Mouse (Mus musculus) liver, embryonic 14.5 days (tissue): ENCODE results near the gene Krt6b. TPM values are rescaled to one million over a fixed set of nuclear protein-coding genes. Genes with fewer than 3 reads are reported as not detected.

Source experiments
- ATAC-seq: fragments of 200-750 bp; cut with Nextera tagmentation; 2 replicates; pipeline ENCODE4 v1.8.0; 2017; ENCODE audit warnings: moderate number of reproducible peaks, mild to moderate bottlenecking, moderate library complexity; ENCODE audit not compliant: insufficient read depth
- DNase-seq, 3 experiments: peaks; one replicate each; pipeline ENCODE4 v3.0.0-alpha.2; 2012 to 2013; ENCODE audit warnings: low read depth in 3 of 3, low spot score in 3 of 3
- H3K27ac ChIP-seq: fragments of 300-500 bp; sonication (generic); 2 replicates; pipeline ENCODE4 v1.5.1; 2014; ENCODE audit warnings: moderate library complexity, mild to moderate bottlenecking, control low read depth, inconsistent platforms
- H3K27me3 ChIP-seq: fragments of 300-500 bp; sonication (generic); 2 replicates; pipeline ENCODE4 v1.6.1; 2014; ENCODE audit warnings: mild to moderate bottlenecking, low read length, moderate library complexity; ENCODE audit not compliant: control insufficient read depth, insufficient read depth
- H3K36me3 ChIP-seq: fragments of 300-500 bp; sonication (generic); replicated peaks from 2 replicates; pipeline ENCODE4 v1.6.1; 2014; ENCODE audit warnings: low read depth; ENCODE audit not compliant: control insufficient read depth, insufficient read depth
- H3K4me1 ChIP-seq, 2 experiments: fragments of 200-500 bp in 1 of 2; fragments of 300-500 bp in 1 of 2; sonication (generic) in 1 of 2; replicated peaks; 2 replicates each; pipeline ENCODE4 v1.6.1; 2012 to 2014; ENCODE audit warnings: antibody characterized with exemption in 1 of 2, inconsistent platforms in 1 of 2, low read length in 1 of 2; ENCODE audit not compliant: control insufficient read depth in 2 of 2, insufficient read depth in 2 of 2
- H3K4me2 ChIP-seq: fragments of 300-500 bp; sonication (generic); 2 replicates; pipeline ENCODE4 v1.6.1; 2014; ENCODE audit warnings: low read depth, mild to moderate bottlenecking, control low read depth, moderate library complexity
- H3K4me3 ChIP-seq, 2 experiments: fragments of 200-500 bp in 1 of 2; fragments of 300-500 bp in 1 of 2; sonication (generic) in 1 of 2; 2 replicates each; pipeline ENCODE4 v1.5.1; 2012 to 2014; ENCODE audit warnings: low read depth in 2 of 2, low read length in 2 of 2, mild to moderate bottlenecking in 2 of 2, control low read depth in 1 of 2, inconsistent platforms in 1 of 2, moderate library complexity in 1 of 2; ENCODE audit not compliant: insufficient read depth in 1 of 2
- H3K9ac ChIP-seq: fragments of 300-500 bp; sonication (generic); replicated peaks from 2 replicates; pipeline ENCODE4 v1.6.1; 2014; ENCODE audit warnings: mild to moderate bottlenecking, control low read depth, moderate library complexity
- H3K9me3 ChIP-seq: fragments of 300-500 bp; sonication (generic); 2 replicates; pipeline ENCODE4 v1.6.1; 2016; ENCODE audit warnings: low read length, mixed read lengths; ENCODE audit not compliant: control insufficient read depth
- CTCF ChIP-seq: IDR thresholded peaks from 2 replicates; pipeline ENCODE4 v1.5.1; 2016; ENCODE audit warnings: antibody characterized with exemption, low read depth, control low read depth
- EP300 ChIP-seq: IDR thresholded peaks from 2 replicates; pipeline ENCODE4 v1.6.1; 2016; ENCODE audit warnings: antibody characterized with exemption, low read depth
- WGBS: fragments of 180-500 bp; shearing (Covaris S2); extraction: QIAGEN DNeasy Blood & Tissue Kit; methylation state at CpG from one replicate; pipeline ENCODE4 v1.1.7; 2014; ENCODE audit not compliant: insufficient replicate concordance; 5-methylcytosine and 5-hydroxymethylcytosine counted together
- polyA plus RNA-seq, 2 experiments: library from polyadenylated mRNA; depleted of rRNA in 1 of 2; stranded (reverse) in 1 of 2; unstranded in 1 of 2; fragments of >200 nt; fragmentation: Nextera tagmentation in 1 of 2; extraction: Ambion mirVana in 1 of 2; gene quantifications; 2 replicates each; pipeline versions ENCODE4 v1.2.1 to v1.2.3; 2012 to 2014

Krt6b gene
- polyA plus RNA-seq, 2 experiments: not detected

DNA sequence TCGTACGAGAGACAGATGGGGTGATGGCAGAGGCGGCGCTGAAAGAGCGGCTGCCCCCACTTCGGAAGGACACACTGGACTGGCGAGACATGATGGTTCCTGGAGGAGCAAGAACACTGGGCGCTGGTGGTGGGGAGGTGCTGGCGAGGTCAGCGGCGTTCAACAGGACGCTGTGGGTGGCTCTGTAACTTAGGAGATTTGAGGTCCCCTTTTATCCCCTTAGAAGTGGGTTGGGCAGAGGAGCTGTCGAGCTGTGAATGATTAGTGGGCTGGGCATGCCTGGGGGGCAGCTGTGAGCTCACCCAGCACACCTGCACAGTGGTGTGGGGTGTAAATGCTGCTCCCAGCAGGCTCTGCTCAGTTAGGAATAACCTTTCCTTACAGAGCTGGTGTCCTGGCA, 32.6 kb upstream of the Krt6b start, which contains the start of gene Krt5:
Gene Krt5, minus strand, starts transcription at position 179 of the 400 bp plus-strand sequence.
- WGBS: 59% methylated on average over 13 of the region's 13 CpGs
- ATAC-seq: no peak
- H3K4me2 ChIP-seq: no peak within 1 kb of the TSS
- H3K9ac ChIP-seq: no peak within 1 kb of the TSS
- no peak within 1 kb of the TSS for H3K4me3 ChIP-seq
- no peak for DNase-seq
- no peaks in the 10 kb centered on the region for H3K4me1 ChIP-seq
- H3K27ac ChIP-seq: no peak within 1 kb of the TSS
- TF ChIP-seq EP300 (no peak), CTCF (no peak)
- no peaks in the 10 kb centered on the region for H3K9me3 ChIP-seq
- no peaks in the 10 kb centered on the region for H3K36me3 ChIP-seq
- H3K27me3 ChIP-seq: no peaks in the 10 kb centered on the region

DNA sequence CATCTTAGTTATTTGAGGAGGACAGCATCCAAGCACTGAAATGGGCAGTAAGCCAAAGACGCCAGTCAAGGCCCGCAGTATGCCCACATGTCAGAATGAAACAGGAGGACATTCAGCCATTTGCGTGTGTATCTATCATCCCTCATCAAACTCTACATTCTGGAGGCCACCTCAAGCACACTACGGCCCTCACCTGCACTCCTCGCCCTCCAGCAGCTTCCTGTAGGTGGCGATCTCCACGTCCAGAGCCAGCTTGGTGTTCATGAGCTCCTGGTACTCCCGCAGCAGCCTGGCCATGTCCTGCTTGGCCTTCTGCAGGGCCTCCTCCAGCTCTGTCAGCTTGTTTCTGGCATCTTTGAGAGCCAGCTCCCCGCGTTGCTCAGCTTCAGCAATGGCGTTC, 28.6 kb upstream of the Krt6b start:
- H3K4me2 ChIP-seq: no peak overlapping the region
- no peak overlapping the region for H3K9ac ChIP-seq
- DNase-seq: no peak
- no peak for ATAC-seq
- H3K4me3 ChIP-seq: no peak overlapping the region
- TF ChIP-seq EP300 (no peak), CTCF (peak; percentile 26; the same call in 1 of the 2 replicates)
- H3K27me3 ChIP-seq: no peaks in the 10 kb centered on the region
- H3K4me1 ChIP-seq: no peaks in the 10 kb centered on the region
- WGBS: 49% methylated on average over 11 of the region's 11 CpGs
- no peaks in the 10 kb centered on the region for H3K9me3 ChIP-seq
- no peaks in the 10 kb centered on the region for H3K36me3 ChIP-seq
- H3K27ac ChIP-seq: no peak overlapping the region

DNA sequence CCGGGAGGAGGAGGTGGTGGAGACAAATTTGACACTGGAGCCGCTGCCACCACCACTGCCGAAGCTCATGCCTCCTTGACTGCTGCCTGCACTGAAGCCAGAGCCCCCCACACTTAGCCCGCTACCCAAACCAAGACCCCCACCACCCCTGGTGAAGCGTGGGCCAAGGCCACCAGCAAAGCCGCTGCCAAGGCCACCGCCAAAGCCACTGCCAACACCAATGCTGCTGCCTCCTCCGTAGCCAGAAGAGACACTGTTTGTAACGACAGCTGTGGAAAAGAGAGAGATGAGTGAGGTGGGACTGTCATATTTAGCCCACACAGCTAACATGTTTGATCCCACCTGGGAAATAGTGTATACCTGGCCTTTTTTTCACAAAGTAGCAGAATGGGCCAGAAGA, 27.4 kb upstream of the Krt6b start:
- no peak overlapping the region for H3K4me3 ChIP-seq
- TF ChIP-seq CTCF: no peak
- TF ChIP-seq EP300: no peak
- no peaks in the 10 kb centered on the region for H3K4me1 ChIP-seq
- H3K27ac ChIP-seq: no peak overlapping the region
- H3K36me3 ChIP-seq: no peaks in the 10 kb centered on the region
- no peak for DNase-seq
- ATAC-seq: no peak
- no peak overlapping the region for H3K4me2 ChIP-seq
- H3K27me3 ChIP-seq: no peaks in the 10 kb centered on the region
- WGBS: 68% methylated on average over 9 of the region's 9 CpGs
- H3K9ac ChIP-seq: no peak overlapping the region
- no peaks in the 10 kb centered on the region for H3K9me3 ChIP-seq

DNA sequence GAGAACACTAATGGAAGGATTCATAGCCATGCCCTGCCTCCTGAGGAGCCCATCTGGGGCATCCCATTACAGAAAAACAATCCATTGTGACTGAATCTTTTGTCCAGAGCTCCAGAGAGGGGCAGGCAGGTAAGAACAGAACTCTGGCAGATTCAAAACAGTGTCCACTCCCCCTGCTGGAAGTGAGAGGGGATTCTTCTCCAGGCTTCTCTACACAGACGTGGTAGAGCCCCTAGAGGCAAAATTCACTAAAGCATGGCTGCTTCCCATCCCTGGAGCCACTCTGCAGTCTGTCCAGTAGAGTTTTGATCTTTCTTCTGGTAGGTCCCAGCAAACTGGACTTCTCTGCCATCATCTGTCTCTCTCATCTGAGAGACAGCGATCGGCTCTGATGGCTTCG, 24.0 kb upstream of the Krt6b start:
- no peak overlapping the region for H3K9ac ChIP-seq
- H3K4me2 ChIP-seq: no peak overlapping the region
- no peaks in the 10 kb centered on the region for H3K27me3 ChIP-seq
- no peak overlapping the region for H3K4me3 ChIP-seq
- H3K9me3 ChIP-seq: no peaks in the 10 kb centered on the region
- H3K4me1 ChIP-seq: no peaks in the 10 kb centered on the region
- no peak overlapping the region for H3K27ac ChIP-seq
- 0 out of 2 replicates have a peak, but pooled peaks have one; percentile 19 for TF ChIP-seq CTCF
- no peak for TF ChIP-seq EP300
- no peak for DNase-seq
- H3K36me3 ChIP-seq: no peaks in the 10 kb centered on the region
- no peak for ATAC-seq
- 60% methylated on average over 4 of the region's 4 CpGs for WGBS

- Histone ChIP-seq H3K9ac (no peak overlapping the region), H3K27me3 (no peaks in the 10 kb centered on the region), H3K4me2 (no peak overlapping the region), H3K4me1 (no peaks in the 10 kb centered on the region), H3K27ac (no peak overlapping the region), H3K4me3 (no peak overlapping the region), H3K36me3 (no peaks in the 10 kb centered on the region), H3K9me3 (no peaks in the 10 kb centered on the region)
- 32% methylated on average over 2 of the region's 2 CpGs for WGBS
- TF ChIP-seq CTCF (no peak), EP300 (no peak)
- DNase-seq: no peak
- no peak for ATAC-seq
Observed at GRCm38 (mm10) chr15:101702380-101702779, 22.3 kb upstream of the Krt6b start.
